Mouse (Mus musculus) midbrain, embryonic 13.5 days (tissue): ENCODE results near the gene Rbfox3. TPM values are rescaled to one million over a fixed set of nuclear protein-coding genes. Genes with fewer than 3 reads are reported as not detected.

Experiments used
- ATAC-seq: fragments of 200-750 bp; cut with Nextera tagmentation; 2 replicates; pipeline ENCODE4 v1.8.0; 2017; ENCODE audit warnings: mild to moderate bottlenecking, moderate TSS enrichment, moderate library complexity
- H3K27ac ChIP-seq: fragments of 300-500 bp; sonication (generic); 2 replicates; pipeline ENCODE4 v1.5.1; 2015; ENCODE audit warnings: inconsistent platforms, mild to moderate bottlenecking, moderate library complexity
- H3K27me3 ChIP-seq: fragments of 300-500 bp; sonication (generic); 2 replicates; pipeline ENCODE4 v1.6.1; 2015; ENCODE audit warnings: mild to moderate bottlenecking, inconsistent platforms
- H3K36me3 ChIP-seq: fragments of 300-500 bp; sonication (generic); 2 replicates; pipeline ENCODE4 v1.6.1; 2015; ENCODE audit warnings: mild to moderate bottlenecking, inconsistent platforms
- H3K4me1 ChIP-seq: fragments of 300-500 bp; sonication (generic); replicated peaks from 2 replicates; pipeline ENCODE4 v1.6.1; 2015; ENCODE audit warnings: inconsistent platforms
- H3K4me2 ChIP-seq: fragments of 300-500 bp; sonication (generic); replicated peaks from 2 replicates; pipeline ENCODE4 v1.6.1; 2015; ENCODE audit warnings: moderate library complexity, mild to moderate bottlenecking, inconsistent platforms
- H3K4me3 ChIP-seq: fragments of 300-500 bp; sonication (generic); replicated peaks from 2 replicates; pipeline ENCODE4 v1.5.1; 2015; ENCODE audit warnings: mild to moderate bottlenecking, inconsistent platforms
- H3K9ac ChIP-seq: fragments of 300-500 bp; sonication (generic); replicated peaks from 2 replicates; pipeline ENCODE4 v1.6.1; 2015; ENCODE audit warnings: mild to moderate bottlenecking, inconsistent platforms
- H3K9me3 ChIP-seq: fragments of 300-500 bp; sonication (generic); 2 replicates; pipeline ENCODE4 v1.6.1; 2016; ENCODE audit warnings: mild to moderate bottlenecking, inconsistent platforms
- WGBS: fragments of 180-500 bp; shearing (Covaris S2); methylation state at CpG from one replicate; pipeline ENCODE4 v1.1.7; 2015; 5-methylcytosine and 5-hydroxymethylcytosine counted together
- polyA plus RNA-seq: library from polyadenylated mRNA; unstranded; fragments of >200 nt; fragmentation: Nextera tagmentation; extraction: Ambion mirVana; gene quantifications from 2 replicates; pipeline ENCODE4 v1.2.1, GENCODE M21; 2015

Rbfox3 gene
- polyA plus RNA-seq, 1 experiment from 2014 or later, result 29.9 TPM

DNA sequence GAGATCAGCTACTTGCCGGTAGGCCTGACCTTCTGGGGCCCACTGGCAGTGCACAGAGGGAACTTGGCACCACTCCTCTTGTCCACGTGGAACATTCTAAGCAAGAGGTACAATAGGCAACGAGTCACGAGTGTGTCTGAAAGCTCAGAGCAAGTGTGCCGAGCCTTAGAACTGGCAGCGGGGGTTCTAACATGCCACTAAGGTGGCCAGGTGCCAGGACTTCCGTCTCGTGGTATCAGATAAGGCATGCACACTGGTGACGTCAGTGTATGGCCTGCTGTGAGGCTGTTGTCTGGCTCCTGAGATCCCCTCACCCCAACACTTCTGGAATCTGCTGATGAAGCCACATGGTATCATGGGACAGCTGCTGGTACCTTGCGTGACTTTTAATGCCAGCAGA is 162.8 kb downstream of the Rbfox3 start:
- Histone ChIP-seq H3K4me1 (peaks cover 58% of the 10 kb centered on the region), H3K27ac (no peak overlapping the region)
- no peak for ATAC-seq

DNA sequence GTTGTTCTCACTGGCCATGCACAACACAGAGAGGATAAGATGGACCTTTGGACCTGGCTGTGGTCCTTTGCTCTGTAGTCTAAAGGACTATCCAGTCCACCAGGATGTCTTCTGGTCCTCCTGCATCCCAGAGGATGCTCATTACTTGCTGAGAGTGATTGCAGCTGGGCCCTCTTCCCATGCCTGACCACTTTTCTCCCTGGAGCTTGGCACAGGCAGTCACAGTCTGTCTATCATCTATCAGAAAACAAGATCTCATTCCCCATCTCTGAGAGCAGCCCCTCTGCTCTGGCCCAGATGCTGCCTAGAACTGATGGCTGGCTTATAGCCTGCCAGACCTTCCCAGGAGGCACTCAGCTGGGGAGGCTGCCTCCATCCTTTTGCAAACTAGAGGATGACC is 166.1 kb downstream of the Rbfox3 start:
- peak overlapping the region; percentile 57 for H3K27ac ChIP-seq
- peaks cover 50% of the 10 kb centered on the region for H3K4me1 ChIP-seq
- H3K4me2 ChIP-seq, result peak overlapping the region; percentile 42
- no peak overlapping the region for H3K9ac ChIP-seq
- no peaks in the 10 kb centered on the region for H3K36me3 ChIP-seq
- H3K9me3 ChIP-seq, result no peaks in the 10 kb centered on the region
- H3K4me3 ChIP-seq, result no peak overlapping the region
- H3K27me3 ChIP-seq, result 0 out of 2 replicates have a peak, but pooled peaks cover 3% of the 10 kb centered on the region
- ATAC-seq, result peak; percentile 9; the same call in 1 of the 2 replicates

More for the DNA sequence above, 162.8 kb downstream of the Rbfox3 start:
- H3K4me3 ChIP-seq, result no peak overlapping the region
- no peak overlapping the region for H3K4me2 ChIP-seq
- 65% methylated on average over 10 of the region's 10 CpGs for WGBS
- H3K36me3 ChIP-seq, result no peaks in the 10 kb centered on the region
- 0 out of 2 replicates have a peak, but pooled peaks cover 3% of the 10 kb centered on the region for H3K27me3 ChIP-seq
- no peaks in the 10 kb centered on the region for H3K9me3 ChIP-seq
- H3K9ac ChIP-seq, result no peak overlapping the region

DNA sequence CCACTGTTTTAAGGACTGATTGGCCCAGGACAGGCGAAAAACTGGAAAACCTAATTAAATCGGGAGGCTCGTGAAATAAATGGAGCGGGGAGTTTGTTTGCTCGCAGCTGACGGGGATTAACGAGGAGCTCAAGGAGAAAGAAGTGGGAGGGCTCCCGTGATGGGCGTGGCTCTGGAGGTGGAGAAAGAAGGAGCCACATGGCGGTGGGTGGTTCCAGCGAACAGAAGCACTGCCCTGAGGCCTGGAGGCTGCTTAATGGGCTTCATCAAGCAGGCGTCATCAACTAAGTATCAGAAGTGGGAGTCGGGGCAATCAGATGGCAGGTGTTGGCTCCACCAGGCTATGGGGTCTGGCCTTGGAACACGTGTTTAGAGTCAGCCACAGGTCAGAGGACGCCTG is 166.6 kb downstream of the Rbfox3 start:
- H3K4me1 ChIP-seq, result peaks cover 55% of the 10 kb centered on the region
- H3K9me3 ChIP-seq, result no peaks in the 10 kb centered on the region
- H3K27ac ChIP-seq, result peak overlapping the region; percentile 57
- peak overlapping the region; percentile 42 for H3K4me2 ChIP-seq
- H3K27me3 ChIP-seq, result 0 out of 2 replicates have a peak, but pooled peaks cover 3% of the 10 kb centered on the region
- H3K4me3 ChIP-seq, result peak overlapping the region; percentile 17
- WGBS, result 2% methylated on average over 15 of the region's 15 CpGs
- H3K9ac ChIP-seq, result no peak overlapping the region
- ATAC-seq, result peak; percentile 64
- H3K36me3 ChIP-seq, result no peaks in the 10 kb centered on the region

DNA sequence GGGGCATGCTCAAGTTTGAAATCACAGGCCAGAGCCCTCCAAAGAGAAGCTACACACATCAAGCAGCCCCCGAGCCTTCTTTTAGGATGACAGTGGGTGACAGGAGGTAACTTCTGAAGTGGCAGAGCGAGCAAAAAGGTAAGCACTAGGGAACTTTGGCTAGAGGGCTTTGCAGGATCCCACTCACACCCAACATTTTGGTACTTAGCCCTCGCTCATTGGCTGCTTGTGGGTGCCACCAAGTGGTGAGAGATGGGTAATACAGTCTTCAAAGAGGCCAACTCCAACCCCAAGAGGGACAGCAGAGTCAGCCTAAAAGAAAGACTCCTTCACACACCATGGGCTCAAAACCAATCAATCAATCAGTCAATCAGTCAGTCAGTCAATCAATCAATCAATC is 168.6 kb downstream of the Rbfox3 start:
- H3K9me3 ChIP-seq, result no peaks in the 10 kb centered on the region
- H3K9ac ChIP-seq, result no peak overlapping the region
- no peak overlapping the region for H3K4me3 ChIP-seq
- H3K4me2 ChIP-seq, result no peak overlapping the region
- H3K27me3 ChIP-seq, result 0 out of 2 replicates have a peak, but pooled peaks cover 3% of the 10 kb centered on the region
- WGBS, result 19% methylated on average over 3 of the region's 3 CpGs
- peaks cover 62% of the 10 kb centered on the region for H3K4me1 ChIP-seq
- H3K27ac ChIP-seq, result no peak overlapping the region
- ATAC-seq, result no peak
- no peaks in the 10 kb centered on the region for H3K36me3 ChIP-seq

DNA sequence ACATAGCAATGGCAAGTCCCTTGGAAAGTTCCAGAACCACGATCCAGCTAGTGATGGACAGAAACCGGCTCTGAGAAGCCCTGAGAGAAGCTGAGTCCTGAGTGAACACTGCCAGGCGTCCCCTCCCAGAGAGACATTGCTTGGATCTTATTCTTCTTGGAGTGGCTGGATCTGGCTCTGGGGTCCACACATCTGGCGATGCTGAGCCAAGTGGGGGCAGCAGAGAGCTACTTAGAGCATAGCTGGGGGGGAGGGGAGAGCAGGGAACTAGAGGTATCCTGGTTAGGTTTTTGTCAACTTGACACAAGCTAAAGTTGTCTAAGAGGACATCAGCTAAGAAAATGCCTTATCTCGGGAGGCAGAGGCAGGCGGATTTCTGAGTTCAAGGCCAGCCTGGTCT is 170.1 kb downstream of the Rbfox3 start:
- H3K9ac ChIP-seq, result no peak overlapping the region
- no peaks in the 10 kb centered on the region for H3K36me3 ChIP-seq
- no peak for ATAC-seq
- H3K4me2 ChIP-seq, result no peak overlapping the region
- 0 out of 2 replicates have a peak, but pooled peaks cover 3% of the 10 kb centered on the region for H3K27me3 ChIP-seq
- no peak overlapping the region for H3K4me3 ChIP-seq
- WGBS, result 41% methylated on average over 6 of the region's 6 CpGs
- H3K9me3 ChIP-seq, result no peaks in the 10 kb centered on the region
- H3K4me1 ChIP-seq, result peaks cover 65% of the 10 kb centered on the region
- H3K27ac ChIP-seq, result no peak overlapping the region

GRCm38 (mm10) chr11:118740001-118740400 is 171.4 kb downstream of the Rbfox3 start:
- Histone ChIP-seq H3K9ac (0 out of 2 replicates have a peak overlapping the region, but pooled peaks have one; percentile 30), H3K4me2 (peak overlapping the region; percentile 41; the same call in 1 of the 2 replicates), H3K36me3 (no peaks in the 10 kb centered on the region), H3K4me3 (no peak overlapping the region), H3K27ac (no peak overlapping the region), H3K27me3 (0 out of 2 replicates have a peak, but pooled peaks cover 3% of the 10 kb centered on the region), H3K9me3 (no peaks in the 10 kb centered on the region), H3K4me1 (peaks cover 63% of the 10 kb centered on the region)
- WGBS, result 14% methylated on average over 6 of the region's 6 CpGs
- ATAC-seq, result 0 out of 2 replicates have a peak, but pooled peaks have one; percentile 12

GRCm38 (mm10) chr11:118738855-118739832 is 172.3 kb downstream of the Rbfox3 start:
- Histone ChIP-seq H3K27ac (peak overlapping the region; percentile 49), H3K4me1 (peaks cover 54% of the 10 kb centered on the region), H3K4me3 (0 out of 2 replicates have a peak overlapping the region, but pooled peaks have one; percentile 9), H3K27me3 (0 out of 2 replicates have a peak, but pooled peaks cover 2% of the 10 kb centered on the region), H3K9me3 (no peaks in the 10 kb centered on the region), H3K36me3 (no peaks in the 10 kb centered on the region), H3K9ac (no peak overlapping the region), H3K4me2 (peak overlapping the region; percentile 41)
- ATAC-seq, result peak; percentile 62
- WGBS, result 9% methylated on average over 23 of the region's 23 CpGs

DNA sequence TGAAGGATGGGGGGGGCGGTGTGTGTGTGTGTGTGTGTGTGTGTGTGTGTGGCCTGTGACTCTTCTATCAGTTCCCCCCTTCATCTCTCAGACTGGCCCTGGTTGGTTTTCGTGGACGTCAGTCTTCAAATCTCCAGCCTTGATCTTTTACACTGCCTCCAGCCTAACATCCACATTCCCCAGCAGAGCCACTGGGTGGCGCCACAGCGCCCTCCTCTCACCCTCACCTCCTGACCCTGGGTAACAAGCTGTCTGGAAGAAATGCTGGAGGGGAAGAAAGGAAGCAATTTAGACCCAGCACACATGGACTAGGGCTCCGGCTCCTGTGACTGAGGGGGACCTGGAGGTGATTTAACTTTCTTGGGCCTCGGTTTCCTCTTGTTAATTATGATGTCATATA is 173.1 kb downstream of the Rbfox3 start:
- Histone ChIP-seq H3K4me3 (no peak overlapping the region), H3K36me3 (no peaks in the 10 kb centered on the region), H3K9ac (no peak overlapping the region), H3K4me2 (no peak overlapping the region), H3K9me3 (no peaks in the 10 kb centered on the region), H3K27ac (no peak overlapping the region), H3K27me3 (no peaks in the 10 kb centered on the region), H3K4me1 (peaks cover 53% of the 10 kb centered on the region)
- 38% methylated on average over 6 of the region's 7 CpGs for WGBS
- ATAC-seq, result no peak

DNA sequence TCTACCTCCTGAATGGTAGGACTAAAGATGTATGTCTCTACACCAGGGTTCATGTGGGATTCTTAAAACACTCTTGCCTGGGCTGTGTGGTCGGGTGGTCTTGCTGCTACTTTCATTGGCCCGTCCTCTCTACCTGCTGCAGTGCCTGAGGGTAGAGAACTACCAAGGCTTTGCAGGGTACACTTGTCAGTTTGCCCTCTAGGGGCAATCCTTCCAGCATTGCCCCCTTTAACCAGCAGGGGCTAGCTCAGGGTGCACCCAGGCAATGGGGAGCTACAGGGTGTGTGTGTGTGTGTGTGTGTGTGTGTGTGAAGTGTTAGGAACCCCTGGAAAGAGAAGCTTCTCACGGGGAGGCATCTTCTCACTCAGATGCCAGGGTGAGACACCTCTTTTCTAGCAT is 173.6 kb downstream of the Rbfox3 start:
- peaks cover 58% of the 10 kb centered on the region for H3K4me1 ChIP-seq
- H3K4me2 ChIP-seq, result no peak overlapping the region
- no peak overlapping the region for H3K27ac ChIP-seq
- no peaks in the 10 kb centered on the region for H3K36me3 ChIP-seq
- no peaks in the 10 kb centered on the region for H3K9me3 ChIP-seq
- no peak overlapping the region for H3K9ac ChIP-seq
- no peak for ATAC-seq
- H3K27me3 ChIP-seq, result no peaks in the 10 kb centered on the region
- no peak overlapping the region for H3K4me3 ChIP-seq
- WGBS, result 75% methylated on average over 3 of the region's 3 CpGs

GRCm38 (mm10) chr11:118736993-118737392 is 174.4 kb downstream of the Rbfox3 start:
- Histone ChIP-seq H3K27me3 (no peaks in the 10 kb centered on the region), H3K4me3 (no peak overlapping the region), H3K27ac (no peak overlapping the region), H3K4me1 (peaks cover 61% of the 10 kb centered on the region), H3K9ac (no peak overlapping the region), H3K4me2 (no peak overlapping the region), H3K9me3 (no peaks in the 10 kb centered on the region), H3K36me3 (no peaks in the 10 kb centered on the region)
- WGBS, result 93% methylated on average over 4 of the region's 4 CpGs
- no peak for ATAC-seq

DNA sequence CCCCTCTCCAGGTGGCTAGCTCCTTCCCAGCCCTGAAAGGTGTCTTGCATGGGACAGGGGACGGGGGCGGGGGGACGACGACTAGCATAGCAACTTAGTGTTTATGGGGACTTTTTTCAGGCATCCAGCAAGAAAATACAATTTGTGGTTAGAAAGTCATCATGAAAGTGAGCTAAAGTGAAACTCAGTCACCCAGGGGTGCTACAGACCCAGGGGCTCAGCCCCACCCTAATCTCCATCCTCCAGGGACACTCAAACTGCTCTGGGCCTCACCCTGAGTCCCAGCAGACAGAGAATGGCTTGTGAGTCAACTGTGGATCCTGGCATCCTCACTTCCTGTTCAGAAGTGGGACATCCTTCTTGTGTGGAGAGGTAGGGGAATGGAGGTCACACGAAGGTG is 179.7 kb downstream of the Rbfox3 start:
- Histone ChIP-seq H3K9ac (no peak overlapping the region), H3K27ac (no peak overlapping the region), H3K4me1 (peaks cover 48% of the 10 kb centered on the region), H3K36me3 (no peaks in the 10 kb centered on the region), H3K4me2 (no peak overlapping the region), H3K9me3 (no peaks in the 10 kb centered on the region), H3K4me3 (no peak overlapping the region), H3K27me3 (no peaks in the 10 kb centered on the region)
- ATAC-seq, result no peak
- 92% methylated on average over 5 of the region's 5 CpGs for WGBS

DNA sequence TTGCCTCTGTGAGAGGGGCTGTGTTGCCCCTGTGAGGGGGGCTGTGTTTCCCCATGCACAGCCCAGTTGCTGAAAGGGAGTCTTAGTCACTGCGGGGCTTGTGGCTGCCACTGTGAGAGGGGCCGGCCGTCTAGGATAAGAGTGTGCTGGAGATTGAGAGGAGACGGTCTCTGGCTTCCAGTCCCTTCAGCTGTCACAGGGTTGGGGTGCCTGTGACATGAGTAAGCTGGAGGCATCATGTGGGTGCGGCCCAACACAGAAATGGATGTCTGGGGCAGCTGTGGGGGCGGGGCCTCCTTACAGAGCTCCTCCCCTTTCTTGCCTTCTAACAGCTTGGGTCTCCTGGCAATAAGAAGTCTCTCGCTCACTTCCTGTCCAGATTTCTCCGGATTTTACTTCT is 182.0 kb downstream of the Rbfox3 start:
- no peak overlapping the region for H3K4me2 ChIP-seq
- no peaks in the 10 kb centered on the region for H3K9me3 ChIP-seq
- H3K4me3 ChIP-seq, result no peak overlapping the region
- H3K9ac ChIP-seq, result no peak overlapping the region
- peaks cover 44% of the 10 kb centered on the region for H3K4me1 ChIP-seq
- ATAC-seq, result peak; percentile 29; the same call in 1 of the 2 replicates
- H3K27ac ChIP-seq, result no peak overlapping the region
- no peaks in the 10 kb centered on the region for H3K27me3 ChIP-seq
- H3K36me3 ChIP-seq, result no peaks in the 10 kb centered on the region
- 35% methylated on average over 8 of the region's 8 CpGs for WGBS
